Mouse (Mus musculus) right cerebral cortex, postnatal 10 days (tissue): Measurements from ENCODE around the gene Uprt.

Experiments
- DNase-seq, 2 experiments: peaks; one replicate each; pipeline ENCODE4 v3.0.0; 2021; ENCODE audit warnings: low spot score in 2 of 2

Gene Uprt

DNA sequence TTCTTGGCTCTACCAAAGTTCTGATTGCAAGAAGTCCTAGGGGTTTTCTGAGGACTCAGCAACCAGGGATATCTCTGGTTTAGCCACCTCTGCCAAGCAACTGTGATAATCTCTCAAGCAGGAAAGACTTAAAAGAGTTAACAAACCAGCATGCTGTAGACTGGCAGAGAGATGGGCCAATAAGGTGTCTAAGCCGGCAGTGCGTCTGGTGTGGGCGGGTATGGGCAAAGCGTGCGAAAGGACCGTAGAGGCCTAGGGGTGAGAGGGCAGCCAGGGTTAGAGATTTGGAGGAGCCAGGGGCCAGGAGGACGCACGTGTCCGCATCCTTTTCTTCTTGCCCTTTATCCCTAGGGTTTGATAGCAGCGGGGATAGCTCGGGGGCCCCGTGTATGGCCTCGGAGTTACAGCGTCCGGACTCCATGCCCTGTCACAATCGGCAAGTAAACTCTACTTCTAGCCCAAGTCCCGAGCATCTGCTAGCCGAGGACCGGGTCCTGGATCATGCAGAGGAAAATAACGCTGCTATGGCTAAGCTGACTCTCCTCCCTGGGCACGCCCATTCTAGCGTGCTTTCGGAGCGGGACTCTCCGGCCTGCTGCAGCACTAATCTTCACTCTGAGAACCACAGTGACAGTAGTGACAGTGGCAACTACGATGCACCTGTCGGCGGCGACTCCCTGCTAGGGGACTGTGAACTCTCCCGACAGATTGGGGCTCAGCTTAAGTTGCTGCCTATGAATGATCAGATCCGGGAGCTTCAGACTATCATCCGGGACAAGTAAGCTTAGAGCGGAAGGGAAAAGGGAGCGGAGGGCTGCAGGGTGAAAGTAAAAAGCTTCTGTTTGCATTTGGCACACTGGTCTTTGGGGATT lies at the start of gene Uprt:
Gene Uprt (plus strand): TSS at position 247 of the 872 bp plus-strand sequence.
- peak; percentile 91 for DNase-seq

GRCm38 (mm10) chrX:104433456-104433855 lies 49.2 kb upstream of the Uprt start:
- no peak for DNase-seq

- no peak for DNase-seq
Measured at GRCm38 (mm10) chrX:104452433-104452832, 30.2 kb upstream of the Uprt start.

DNA sequence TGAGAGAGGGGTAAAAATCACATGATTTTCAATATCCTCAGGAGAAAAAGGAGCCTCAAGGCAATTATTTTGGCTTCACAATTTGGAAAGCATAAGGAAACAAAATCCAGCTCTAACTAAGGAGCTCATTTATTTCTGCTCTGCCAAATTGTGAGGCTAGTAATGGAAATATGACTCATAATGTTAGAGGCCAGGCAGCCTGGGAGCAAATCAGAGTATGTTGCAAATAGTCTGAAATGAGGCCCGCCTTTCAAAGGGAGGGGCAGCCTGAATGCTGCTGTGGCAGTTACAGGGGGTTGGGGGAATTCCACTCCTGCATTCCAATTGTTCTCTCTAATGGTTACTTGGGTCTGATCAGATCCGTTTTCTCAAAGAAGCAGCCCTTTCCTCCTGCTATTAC lies 20.9 kb upstream of the Uprt start:
- DNase-seq: no peak

- no peak for DNase-seq
Measured at GRCm38 (mm10) chrX:104464376-104464775, 18.2 kb upstream of the Uprt start.

GRCm38 (mm10) chrX:104478041-104478440 lies 4.6 kb upstream of the Uprt start:
- no peak for DNase-seq

DNA sequence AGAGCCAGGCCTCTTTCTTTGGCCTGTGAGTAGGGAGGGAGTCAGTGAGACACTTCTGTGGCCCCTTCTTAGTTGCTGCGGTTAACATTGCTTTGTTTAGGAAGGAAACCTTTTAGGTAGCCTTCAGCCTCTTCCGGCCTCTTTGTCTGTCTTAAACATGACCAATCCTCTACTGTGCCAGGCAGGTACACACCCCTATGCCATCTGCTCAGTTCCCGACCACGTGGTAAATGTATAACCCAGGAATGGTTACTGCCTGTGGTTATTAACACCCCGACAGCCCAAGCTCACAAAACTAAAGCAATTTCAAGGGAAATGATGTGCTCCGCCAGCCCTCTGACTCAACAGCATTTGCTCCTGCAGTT lies 808 bp downstream of the Uprt start:
- peak in 1 of 2 experiments; percentile 20 for DNase-seq

DNA sequence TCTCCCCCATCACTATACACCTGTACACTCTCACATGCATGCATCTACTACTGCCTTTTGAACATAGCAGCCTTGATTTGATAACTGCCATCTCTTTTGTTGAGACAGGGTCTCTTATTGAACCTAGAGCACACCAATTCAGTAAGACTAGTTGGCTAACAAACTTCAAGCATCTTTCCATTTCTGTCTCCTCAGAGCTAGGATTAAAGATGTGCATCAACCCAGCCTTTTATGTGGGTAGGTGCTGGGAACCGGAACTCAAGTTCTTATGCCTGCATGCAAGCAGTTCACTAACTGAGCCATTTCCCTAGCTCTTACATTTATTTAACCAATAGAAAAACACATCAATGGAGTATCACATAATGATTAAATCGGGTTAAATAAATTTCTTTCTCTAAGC lies 3.0 kb downstream of the Uprt start:
- DNase-seq: no peak

DNA sequence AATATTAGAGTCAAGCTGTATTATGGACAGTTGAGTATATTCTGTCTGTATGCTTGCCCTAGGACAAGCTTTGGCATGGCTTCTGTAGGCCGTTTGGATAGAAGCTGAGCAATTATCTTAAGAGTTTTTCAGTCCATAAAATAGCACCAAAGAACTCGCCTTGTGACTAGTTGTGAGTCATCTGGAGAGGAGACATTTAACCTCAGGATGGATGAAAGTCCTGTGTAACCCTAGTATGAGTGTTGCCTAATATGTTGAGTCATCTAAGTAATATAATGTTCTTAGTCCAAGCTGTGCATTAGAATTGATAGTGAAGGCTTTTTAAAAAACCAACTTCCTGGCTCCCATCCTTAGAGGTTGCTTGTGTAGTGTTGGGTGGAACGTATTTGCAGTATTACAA lies 5.4 kb downstream of the Uprt start:
- no peak for DNase-seq

- no peak for DNase-seq
Measured at GRCm38 (mm10) chrX:104488870-104489467, 6.4 kb downstream of the Uprt start.

- DNase-seq: no peak
Measured at GRCm38 (mm10) chrX:104489626-104490355, 7.2 kb downstream of the Uprt start.

DNA sequence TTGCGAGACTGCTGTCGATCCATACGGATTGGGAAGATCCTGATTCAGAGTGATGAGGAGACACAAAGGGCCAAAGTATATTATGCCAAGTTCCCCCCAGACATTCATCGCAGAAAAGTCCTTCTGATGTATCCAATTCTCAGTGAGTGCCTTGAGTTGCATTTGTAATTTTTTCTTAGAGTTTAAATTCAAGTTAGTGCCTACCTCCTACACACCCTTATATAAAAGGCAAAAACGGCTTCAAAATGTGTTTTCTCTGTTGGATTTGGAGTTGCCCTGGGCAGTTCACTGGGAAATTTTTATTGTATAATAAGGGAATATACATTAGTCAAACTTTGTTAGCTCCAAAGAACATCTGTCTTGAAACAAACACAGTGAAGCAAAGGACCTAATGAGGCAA lies 19.1 kb downstream of the Uprt start:
- DNase-seq: no peak

DNA sequence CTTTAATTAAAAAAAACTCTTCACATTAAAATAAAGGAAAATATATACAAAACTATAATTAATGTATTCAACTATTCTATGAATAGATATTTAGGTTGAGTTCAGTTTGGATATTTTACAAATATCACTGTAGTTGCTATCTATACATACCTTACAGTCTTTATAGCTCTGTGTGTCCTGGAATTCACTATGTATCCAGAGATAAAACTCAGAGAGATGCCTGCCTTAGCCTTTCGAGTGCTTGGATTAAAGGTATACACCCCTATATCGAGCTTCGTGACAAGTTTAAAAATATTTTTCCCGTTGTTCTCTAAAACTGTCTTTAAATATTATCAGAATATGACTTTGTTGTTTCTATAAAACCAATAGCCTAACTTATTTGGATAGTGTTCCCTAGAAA lies 60.0 kb downstream of the Uprt start:
- no peak for DNase-seq

- no peak for DNase-seq
Measured at GRCm38 (mm10) chrX:104543919-104544595, 61.4 kb downstream of the Uprt start.

GRCm38 (mm10) chrX:104545283-104545682 lies 62.7 kb downstream of the Uprt start:
- no peak for DNase-seq
